Mouse (Mus musculus) cerebellum, adult 8-10 months (tissue): ENCODE data around the gene Dot1l.
A peak's percentile ranks its signal among the peaks of the same experiment; 100 is the strongest.

ENCODE experiments used
- DNase-seq: peaks from one replicate; pipeline ENCODE4 v3.0.0; 2022

The Dot1l gene

DNA sequence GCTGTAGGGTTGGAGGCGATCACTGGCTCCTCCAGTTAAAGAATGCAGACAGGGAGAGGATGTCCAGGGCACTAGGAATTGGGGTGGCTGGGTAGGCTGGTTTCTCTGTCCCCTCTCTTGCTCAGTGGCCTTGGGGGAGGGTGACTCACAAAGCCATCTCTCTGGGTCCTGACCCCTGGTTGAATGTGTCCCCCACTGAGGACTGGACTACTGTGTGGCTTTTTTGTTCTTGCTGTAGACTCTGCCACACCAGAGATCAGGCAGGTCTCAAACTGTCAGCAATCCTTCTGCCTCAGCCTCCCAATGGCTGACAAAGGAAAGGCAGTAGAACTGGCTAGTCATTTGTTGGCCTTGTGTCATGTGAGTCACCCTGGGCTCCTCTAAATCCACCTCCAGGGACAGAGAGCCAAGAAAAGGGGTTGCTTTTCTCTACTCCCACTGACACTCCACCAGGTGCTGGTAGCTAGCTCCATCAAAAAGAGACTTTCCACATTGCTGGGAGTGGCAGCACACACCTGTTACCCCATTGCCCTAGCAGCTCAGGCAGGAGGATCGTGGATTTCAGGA is 83.4 kb downstream of the Dot1l start:
- peak; percentile 41 for DNase-seq

DNA sequence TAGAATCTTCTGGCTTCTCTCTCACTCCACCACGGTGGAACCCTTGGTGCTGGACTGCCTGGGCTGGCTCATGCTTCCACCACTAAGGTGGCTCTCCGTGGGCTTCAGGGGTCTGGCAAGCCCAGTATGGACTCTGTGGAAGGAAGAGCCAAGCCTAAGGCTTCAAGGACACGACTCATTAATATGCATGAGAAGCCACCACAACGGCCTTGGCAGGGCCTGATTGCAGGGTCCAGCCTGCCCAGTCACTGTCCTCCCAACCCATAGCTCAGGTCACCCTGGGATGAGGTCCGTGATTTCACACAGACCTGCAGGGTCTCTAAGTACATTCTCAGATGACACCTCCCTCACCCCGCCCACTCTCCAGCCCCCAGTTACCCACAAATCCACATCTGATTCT is 84.8 kb downstream of the Dot1l start:
- DNase-seq = no peak

DNA sequence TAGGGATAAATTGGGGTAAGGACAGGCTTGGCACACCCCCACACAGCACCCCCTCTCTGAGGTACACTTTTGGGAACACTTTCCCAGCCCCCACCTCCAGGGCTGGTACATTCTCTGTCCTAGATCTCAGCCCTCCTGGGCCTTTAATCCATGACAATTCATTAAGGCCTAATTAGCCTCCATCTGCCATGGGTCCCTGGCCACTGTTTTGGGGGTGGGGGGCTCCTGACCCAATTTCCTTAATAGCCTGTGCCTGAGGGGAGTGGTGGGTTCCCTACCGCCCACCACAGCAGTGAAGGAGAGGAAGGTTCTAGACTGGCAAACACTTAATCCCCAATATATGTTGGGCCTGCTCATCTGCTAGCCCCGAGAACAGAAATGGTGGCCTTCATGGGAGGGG is 86.7 kb downstream of the Dot1l start:
- peak; percentile 33 for DNase-seq

DNA sequence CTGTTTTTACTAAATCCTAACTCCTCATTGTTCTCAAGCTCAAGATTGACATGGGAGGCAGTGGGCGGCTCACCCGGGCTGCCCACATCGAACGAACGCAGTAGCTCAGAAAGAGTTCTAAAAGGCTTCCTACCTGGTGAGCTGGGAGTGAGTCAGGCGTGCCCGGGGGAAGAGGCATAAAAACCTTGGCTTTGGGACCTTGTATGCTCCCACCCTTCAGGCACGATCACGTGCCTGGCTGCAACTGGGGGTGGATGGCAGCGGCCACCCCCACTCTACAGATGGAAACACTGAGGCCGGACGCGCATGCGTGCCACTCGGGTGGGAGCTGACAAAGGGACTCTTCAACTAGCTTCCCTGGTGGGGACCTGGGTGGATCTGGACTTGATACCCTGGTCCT is 87.3 kb downstream of the Dot1l start:
- peak; percentile 36 for DNase-seq

DNA sequence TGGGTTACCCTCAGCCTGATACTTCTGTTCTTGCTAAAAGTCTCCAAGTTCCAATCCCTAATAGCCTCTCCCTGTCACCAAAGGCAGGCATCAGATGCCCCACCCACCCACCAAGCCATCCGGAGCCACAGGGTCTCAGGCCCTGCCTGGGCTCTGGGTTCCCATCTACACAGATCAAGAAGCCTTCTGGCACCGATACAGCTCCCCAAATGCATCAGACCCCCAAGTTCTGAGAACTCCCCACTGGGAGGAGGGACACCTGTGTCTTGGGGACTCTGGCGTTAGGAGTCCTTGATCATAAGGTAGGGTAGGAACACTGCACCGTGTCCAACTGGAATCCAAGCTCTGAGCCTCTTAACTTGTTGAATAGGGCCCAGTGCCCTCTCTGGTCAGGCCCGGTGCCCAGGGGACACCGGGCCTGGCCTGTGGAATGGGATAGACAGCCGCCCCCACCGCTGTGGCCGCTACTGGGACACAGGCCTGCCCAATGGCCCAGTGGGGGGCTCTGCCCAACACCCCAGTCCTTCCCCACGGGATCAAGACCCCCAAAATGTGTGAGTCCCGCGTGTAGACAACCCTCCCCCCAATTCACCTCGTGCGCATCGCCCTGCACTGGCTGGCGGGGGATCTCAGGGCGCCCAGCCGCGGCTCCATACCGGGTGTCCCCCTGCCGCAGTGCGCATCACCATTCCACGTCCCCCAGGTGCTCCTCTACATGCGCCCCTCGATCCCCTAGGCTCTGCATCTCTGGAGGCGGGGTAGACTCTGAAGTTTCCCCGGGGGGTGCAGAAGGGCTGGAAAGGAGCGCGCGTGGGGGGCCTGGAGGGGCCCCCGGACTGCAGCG is 88.3 kb downstream of the Dot1l start:
- no peak for DNase-seq

DNA sequence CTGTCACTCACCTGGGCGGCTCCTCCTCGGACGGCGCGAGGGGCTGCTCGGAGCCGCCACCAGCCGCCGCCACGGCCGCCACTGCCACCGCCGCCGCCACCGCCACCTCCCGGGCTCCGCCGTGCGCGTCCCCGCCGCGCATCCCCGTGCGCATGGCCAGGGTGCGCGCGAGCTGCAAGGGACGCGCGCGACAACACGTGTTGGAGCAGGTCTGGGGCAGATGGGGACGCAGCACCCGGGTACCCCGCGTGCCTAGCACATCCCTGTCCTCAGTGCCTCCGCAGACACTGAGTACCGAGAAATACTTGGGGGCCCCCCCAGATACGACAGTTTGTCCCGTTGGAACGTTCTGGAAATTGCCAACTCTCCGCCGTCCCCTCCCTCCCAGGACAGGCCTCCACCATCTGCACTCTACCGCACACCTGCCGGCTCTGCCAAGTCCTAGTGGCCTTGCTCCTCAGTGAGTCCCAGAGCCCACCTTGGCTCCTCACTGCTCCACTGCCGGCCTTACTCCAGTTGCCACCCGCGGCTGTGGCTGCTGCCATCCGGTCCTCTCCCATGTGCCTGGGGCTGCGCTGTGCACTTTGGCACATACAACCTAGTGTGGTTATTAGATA is 89.0 kb downstream of the Dot1l start, which contains the start of gene Lingo3:
Gene Lingo3 (minus strand): TSS at position 109 of the 617 bp plus-strand sequence.
- DNase-seq = peak; percentile 77
